Mouse (Mus musculus) testis, adult 2 months (tissue): ENCODE data around the gene Taf9b.

Experiments
- CTCF ChIP-seq: fragments of 200-500 bp; IDR thresholded peaks from 2 replicates; pipeline ENCODE4 v1.5.1; 2012; ENCODE audit warnings: low read depth, mild to moderate bottlenecking, inconsistent platforms, low read length, moderate library complexity; ENCODE audit not compliant: control insufficient read depth, insufficient read depth, insufficient replicate concordance
- POLR2A ChIP-seq: fragments of 200-500 bp; IDR thresholded peaks from 2 replicates; pipeline ENCODE4 v1.6.1; 2012; ENCODE audit warnings: low read depth, mild to moderate bottlenecking, inconsistent platforms, low read length, moderate library complexity; ENCODE audit not compliant: control insufficient read depth

DNA sequence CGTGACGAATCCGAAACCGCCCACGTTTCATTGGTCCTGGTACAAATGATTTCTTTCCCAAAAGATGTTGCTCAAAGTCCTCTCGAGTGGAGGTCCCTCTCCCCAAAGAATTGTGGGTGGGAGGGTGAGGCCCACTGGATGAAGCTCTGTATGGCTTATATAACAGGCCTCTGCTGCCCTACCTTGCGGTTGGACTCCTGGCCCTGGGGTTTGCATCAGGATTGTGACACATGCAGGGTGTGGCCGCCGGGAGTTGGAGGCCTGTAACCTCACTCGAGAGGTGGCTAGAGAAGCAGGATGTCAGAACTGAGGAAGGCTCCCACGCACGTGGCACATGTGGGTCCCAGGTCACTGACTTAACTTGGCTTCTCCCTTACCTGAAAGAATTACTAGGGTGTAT, 33.2 kb downstream of the Taf9b start:
- no peak for TF ChIP-seq CTCF
- no peak for TF ChIP-seq POLR2A
